Mouse (Mus musculus): ENCODE results near the gene Zfp346.

DNA sequence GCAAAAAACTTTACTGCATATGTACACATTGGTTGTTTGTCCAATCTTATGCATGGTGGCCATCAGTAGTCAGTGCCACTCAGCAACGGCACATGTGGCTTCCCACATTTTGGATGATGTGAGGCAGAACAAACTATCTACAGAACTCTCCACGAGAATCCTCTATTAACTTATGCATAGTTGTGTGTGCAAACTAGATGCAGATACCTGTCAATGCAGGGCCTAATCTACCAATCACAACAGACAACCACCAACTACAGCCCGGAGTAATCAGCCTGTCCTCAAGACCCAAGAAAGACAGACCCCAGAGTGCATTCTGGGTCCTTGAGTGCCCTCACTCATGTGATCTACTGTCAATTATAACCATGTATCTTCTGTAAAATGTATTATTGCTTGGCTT is 2.7 kb upstream of the Zfp346 start:
- TF ChIP-seq CTCF (IDR thresholded peaks at IDR 0.05) (no peak), EP300 (IDR thresholded peaks at IDR 0.05) (no peak)
